Mouse (Mus musculus) embryonic facial prominence, embryonic 14.5 days (tissue): ENCODE measurements at regions not wholly inside any gene's neighbourhood (a gene's known extent, or its start where the extent isn't known, plus 50 kb on each side); places are given as distances from the start of the nearest gene placed in this dataset.

Experiments used
- ATAC-seq: fragments of 200-750 bp; cut with Nextera tagmentation; 2 replicates; pipeline ENCODE4 v1.8.0; 2017; ENCODE audit warnings: low read depth, moderate number of reproducible peaks, moderate TSS enrichment
- DNase-seq: peaks from one replicate; pipeline ENCODE4 v3.0.0-alpha.2; 2015; ENCODE audit warnings: low spot score
- H3K27ac ChIP-seq: fragments of 300-500 bp; sonication (generic); replicated peaks from 2 replicates; pipeline ENCODE4 v1.5.1; 2014; ENCODE audit warnings: low read depth, mild to moderate bottlenecking, low read length, moderate library complexity
- H3K27me3 ChIP-seq: fragments of 300-500 bp; sonication (generic); replicated peaks from 2 replicates; pipeline ENCODE4 v1.6.1; 2014; ENCODE audit warnings: low read length; ENCODE audit not compliant: control insufficient read depth, insufficient read depth
- H3K36me3 ChIP-seq: fragments of 300-500 bp; sonication (generic); 2 replicates; pipeline ENCODE4 v1.6.1; 2014; ENCODE audit warnings: low read length, mixed read lengths; ENCODE audit not compliant: control insufficient read depth, insufficient read depth
- H3K4me1 ChIP-seq: fragments of 300-500 bp; sonication (generic); 2 replicates; pipeline ENCODE4 v1.6.1; 2014; ENCODE audit warnings: antibody characterized with exemption, low read length; ENCODE audit not compliant: control insufficient read depth, insufficient read depth
- H3K4me2 ChIP-seq: fragments of 300-500 bp; sonication (generic); 2 replicates; pipeline ENCODE4 v1.6.1; 2014; ENCODE audit warnings: low read depth, mild to moderate bottlenecking, low read length, moderate library complexity, mixed read lengths
- H3K4me3 ChIP-seq: fragments of 300-500 bp; sonication (generic); 2 replicates; pipeline ENCODE4 v1.5.1; 2014; ENCODE audit warnings: low read depth, mild to moderate bottlenecking, low read length
- H3K9ac ChIP-seq: fragments of 300-500 bp; sonication (generic); 2 replicates; pipeline ENCODE4 v1.6.1; 2014; ENCODE audit warnings: low read depth, mild to moderate bottlenecking, low read length, moderate library complexity, mixed read lengths
- H3K9me3 ChIP-seq: fragments of 300-500 bp; sonication (generic); 2 replicates; pipeline ENCODE4 v1.6.1; 2016; ENCODE audit warnings: low read length; ENCODE audit not compliant: control insufficient read depth
- WGBS: fragments of 180-500 bp; shearing (Covaris S2); extraction: QIAGEN DNeasy Blood & Tissue Kit; methylation state at CpG from one replicate; pipeline ENCODE4 v1.1.7; 2014; 5-methylcytosine and 5-hydroxymethylcytosine counted together

GRCm38 (mm10) chr4:75884371-75884770 lies 606.3 kb upstream of the Dmac1 start:
- H3K27me3 ChIP-seq: no peaks in the 10 kb centered on the region
- no peak overlapping the region for H3K9ac ChIP-seq
- no peaks in the 10 kb centered on the region for H3K36me3 ChIP-seq
- 92% methylated on average over 4 of the region's 4 CpGs for WGBS
- H3K4me1 ChIP-seq: no peaks in the 10 kb centered on the region
- H3K4me2 ChIP-seq: no peak overlapping the region
- H3K9me3 ChIP-seq: no peaks in the 10 kb centered on the region
- H3K27ac ChIP-seq: no peak overlapping the region
- DNase-seq (no peak), ATAC-seq (no peak)
- H3K4me3 ChIP-seq: no peak overlapping the region

DNA sequence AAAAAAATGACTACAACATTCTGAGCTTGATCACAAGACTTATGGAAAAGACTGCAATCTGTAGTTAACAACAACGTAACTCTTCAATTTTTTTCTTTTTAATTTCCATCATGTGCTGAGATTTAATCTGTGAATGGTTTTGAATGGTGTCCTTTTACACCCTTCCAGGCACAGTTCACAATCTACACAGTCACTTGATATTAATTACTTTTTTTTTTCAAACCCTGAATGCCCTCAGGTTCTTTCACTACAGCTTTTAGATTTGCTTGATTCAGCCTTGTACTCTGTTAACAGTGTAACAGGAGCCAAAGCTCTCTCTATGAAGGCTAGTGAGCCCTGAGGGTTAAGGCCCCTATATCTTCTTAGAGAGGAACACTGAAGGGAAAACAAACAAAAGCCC lies 591.7 kb upstream of the Dmac1 start:
- Histone ChIP-seq H3K9ac (no peak overlapping the region), H3K4me3 (no peak overlapping the region), H3K27ac (no peak overlapping the region), H3K4me2 (no peak overlapping the region), H3K9me3 (no peaks in the 10 kb centered on the region), H3K27me3 (no peaks in the 10 kb centered on the region), H3K4me1 (no peaks in the 10 kb centered on the region), H3K36me3 (no peaks in the 10 kb centered on the region)
- WGBS: 40% methylated on average over 1 of the region's 1 CpGs
- peak; percentile 37; the same call in 1 of the 2 replicates for ATAC-seq
- DNase-seq: no peak

DNA sequence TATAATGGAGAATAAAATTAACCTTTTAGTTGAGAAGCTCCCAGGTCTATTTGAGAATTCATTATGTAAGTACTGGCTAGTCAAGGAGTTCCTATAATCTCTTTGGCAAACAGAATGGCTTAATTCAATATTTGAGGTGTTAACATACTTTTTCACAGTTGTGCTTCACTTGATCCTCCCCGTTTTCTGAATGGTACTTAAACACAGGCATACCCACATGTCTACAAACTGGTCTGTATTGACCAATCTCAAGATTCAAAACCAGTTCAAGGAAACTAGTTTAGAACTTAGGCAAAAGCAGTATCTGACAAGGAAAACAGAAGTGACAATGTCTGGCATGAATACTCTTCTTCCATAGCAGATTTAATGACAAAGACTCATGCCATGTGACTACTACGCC lies 583.0 kb upstream of the Dmac1 start:
- Histone ChIP-seq H3K36me3 (no peaks in the 10 kb centered on the region), H3K27me3 (no peaks in the 10 kb centered on the region), H3K9me3 (no peaks in the 10 kb centered on the region), H3K4me3 (no peak overlapping the region), H3K4me1 (no peaks in the 10 kb centered on the region), H3K4me2 (no peak overlapping the region), H3K27ac (no peak overlapping the region), H3K9ac (no peak overlapping the region)
- peak; percentile 50; the same call in 1 of the 2 replicates for ATAC-seq
- 79% methylated on average over 2 of the region's 2 CpGs for WGBS
- DNase-seq: no peak

DNA sequence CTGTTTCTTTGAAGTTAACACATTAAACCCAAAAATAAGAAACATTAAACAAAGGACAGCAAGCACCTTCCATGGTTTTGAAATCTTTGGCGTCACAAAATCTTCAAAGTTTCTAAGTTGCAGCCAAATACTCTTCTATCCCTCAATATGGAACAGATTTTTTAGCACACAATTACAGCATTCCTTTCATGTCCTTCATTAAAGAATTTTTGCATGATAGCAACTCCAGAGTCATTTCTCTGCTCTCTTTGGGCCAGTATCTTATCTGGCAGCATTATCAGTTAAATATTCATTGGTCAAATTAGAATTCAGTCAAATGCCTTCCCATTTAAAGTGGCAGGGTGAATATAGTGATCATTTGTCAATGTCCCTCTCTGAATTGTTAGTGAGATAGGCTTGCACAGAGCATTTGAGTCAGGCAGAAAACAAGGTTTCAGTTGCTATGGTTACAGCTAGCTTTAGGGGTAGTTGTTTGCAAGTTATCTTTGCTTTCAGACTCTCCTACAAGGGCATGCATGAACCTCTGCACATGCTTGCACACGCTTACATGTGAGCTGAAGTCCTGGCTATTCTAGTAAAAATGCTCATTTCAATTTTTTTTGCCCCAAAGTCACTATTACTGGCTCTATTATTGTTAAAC lies 579.8 kb upstream of the Dmac1 start:
- Histone ChIP-seq H3K4me1 (no peaks in the 10 kb centered on the region), H3K9ac (no peak overlapping the region), H3K27ac (no peak overlapping the region), H3K36me3 (no peaks in the 10 kb centered on the region), H3K4me2 (no peak overlapping the region), H3K27me3 (no peaks in the 10 kb centered on the region), H3K4me3 (no peak overlapping the region), H3K9me3 (no peaks in the 10 kb centered on the region)
- DNase-seq: no peak
- 64% methylated on average over 2 of the region's 2 CpGs for WGBS
- ATAC-seq: no peak

- Histone ChIP-seq H3K9me3 (no peaks in the 10 kb centered on the region), H3K4me1 (no peaks in the 10 kb centered on the region), H3K4me2 (no peak overlapping the region), H3K4me3 (no peak overlapping the region), H3K27me3 (no peaks in the 10 kb centered on the region), H3K27ac (no peak overlapping the region), H3K9ac (no peak overlapping the region), H3K36me3 (no peaks in the 10 kb centered on the region)
- 36% methylated on average over 6 of the region's 6 CpGs for WGBS
- DNase-seq: no peak
- no peak for ATAC-seq
These were observed 577.7 kb upstream of the Dmac1 start for GRCm38 (mm10) chr4:75855688-75856296.

DNA sequence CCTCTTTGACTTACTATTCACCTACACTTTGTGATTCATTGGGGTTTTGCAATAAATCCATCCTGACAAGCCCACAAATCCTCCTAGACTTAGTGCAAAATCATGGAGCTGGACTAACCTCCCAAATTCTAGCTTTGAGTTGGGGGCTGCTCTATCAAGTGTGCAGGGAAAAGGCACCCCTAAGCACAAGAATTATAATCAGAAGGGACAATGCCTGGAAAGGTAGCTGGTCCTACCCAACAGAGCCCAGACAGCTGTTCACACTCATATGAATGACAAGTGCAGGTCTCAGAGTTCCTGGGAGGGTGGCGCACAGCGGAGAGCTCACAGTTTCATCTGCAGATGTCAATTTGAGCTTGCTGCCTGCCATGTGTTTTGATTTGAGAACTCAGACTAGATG lies 572.2 kb upstream of the Dmac1 start:
- Histone ChIP-seq H3K4me1 (no peaks in the 10 kb centered on the region), H3K9ac (no peak overlapping the region), H3K9me3 (no peaks in the 10 kb centered on the region), H3K27me3 (no peaks in the 10 kb centered on the region), H3K4me3 (no peak overlapping the region), H3K4me2 (no peak overlapping the region), H3K27ac (no peak overlapping the region), H3K36me3 (no peaks in the 10 kb centered on the region)
- DNase-seq (no peak), ATAC-seq (no peak)
- WGBS: 53% methylated on average over 2 of the region's 2 CpGs

DNA sequence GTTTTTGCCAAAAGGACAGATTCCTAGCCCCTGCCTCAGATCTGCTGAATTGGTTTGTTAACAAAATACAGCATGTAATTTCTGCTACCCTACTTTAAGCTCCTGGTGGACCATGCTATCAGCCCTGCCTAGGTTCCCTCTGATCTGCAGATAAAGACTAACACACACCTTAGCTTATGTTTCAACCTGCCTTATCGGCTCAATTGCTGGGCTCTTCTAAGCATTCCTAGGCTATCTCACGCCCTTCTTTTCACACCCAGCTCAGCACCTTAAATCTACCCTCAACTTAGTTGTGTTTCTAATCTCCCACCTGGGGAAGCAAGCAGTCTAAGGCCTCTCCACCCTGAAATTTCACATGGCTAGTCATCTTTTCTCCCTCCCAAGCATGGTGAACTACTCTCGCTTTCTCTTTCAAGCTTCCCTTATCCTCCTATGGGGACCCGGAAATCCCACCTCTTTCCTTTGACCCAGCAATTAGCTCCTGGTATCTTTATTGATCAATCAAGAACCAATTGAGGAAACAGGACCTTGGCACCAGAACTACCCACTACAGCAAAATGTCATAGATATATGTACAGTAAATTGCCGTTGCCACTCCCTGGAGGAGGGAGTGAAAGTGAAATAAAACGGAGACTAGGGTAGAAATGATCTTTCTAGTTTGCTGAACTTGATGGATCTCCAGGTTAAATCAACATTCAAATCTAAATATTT lies 569.7 kb upstream of the Dmac1 start:
- DNase-seq: no peak
- no peak overlapping the region for H3K4me2 ChIP-seq
- no peaks in the 10 kb centered on the region for H3K9me3 ChIP-seq
- ATAC-seq: no peak
- no peak overlapping the region for H3K9ac ChIP-seq
- no peaks in the 10 kb centered on the region for H3K36me3 ChIP-seq
- 82% methylated on average over 6 of the region's 6 CpGs for WGBS
- no peak overlapping the region for H3K27ac ChIP-seq
- no peak overlapping the region for H3K4me3 ChIP-seq
- no peaks in the 10 kb centered on the region for H3K4me1 ChIP-seq
- no peaks in the 10 kb centered on the region for H3K27me3 ChIP-seq

DNA sequence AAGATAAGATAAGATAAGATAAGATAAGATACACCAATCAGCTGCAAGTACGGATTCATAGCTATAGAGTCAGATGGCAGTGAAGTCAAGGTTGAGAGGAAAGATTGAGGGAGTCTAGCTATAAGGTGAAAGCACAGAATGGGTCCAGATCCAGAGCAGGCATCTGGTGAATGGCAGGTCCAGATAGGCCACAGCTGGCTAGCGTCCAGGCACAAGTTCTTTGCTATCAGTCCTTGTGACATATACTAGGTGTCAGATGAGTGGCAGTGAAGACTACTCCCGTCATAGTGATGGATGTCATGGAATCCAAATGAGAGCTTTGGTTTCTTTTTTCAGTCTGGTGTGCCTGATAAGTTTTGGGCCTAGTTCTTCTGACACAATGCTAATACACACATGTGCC lies 566.9 kb upstream of the Dmac1 start:
- H3K27ac ChIP-seq: no peak overlapping the region
- 86% methylated on average over 3 of the region's 3 CpGs for WGBS
- no peak overlapping the region for H3K9ac ChIP-seq
- ATAC-seq: no peak
- no peak overlapping the region for H3K4me3 ChIP-seq
- no peaks in the 10 kb centered on the region for H3K36me3 ChIP-seq
- no peak overlapping the region for H3K4me2 ChIP-seq
- no peak for DNase-seq
- no peaks in the 10 kb centered on the region for H3K27me3 ChIP-seq
- H3K9me3 ChIP-seq: no peaks in the 10 kb centered on the region
- H3K4me1 ChIP-seq: no peaks in the 10 kb centered on the region
